Mouse (Mus musculus) ES-Bruce4 (cell line): ENCODE measurements at regions not wholly inside any gene's neighbourhood (a gene's known extent, or its start where the extent isn't known, plus 50 kb on each side); places are given as distances from the start of the nearest gene placed in this dataset.

Source experiments
- CTCF ChIP-seq: IDR thresholded peaks from one replicate; pipeline ENCODE4 v1.8.1; 2011; ENCODE audit warnings: low read depth, low read length
- EP300 ChIP-seq: IDR thresholded peaks from 2 replicates; pipeline ENCODE4 v1.6.1; 2011; ENCODE audit warnings: low read depth, low read length; ENCODE audit not compliant: insufficient read depth
- POLR2A ChIP-seq: IDR thresholded peaks from one replicate; pipeline ENCODE4 v1.8.1; 2011; ENCODE audit warnings: low read length; ENCODE audit not compliant: insufficient read depth

- TF ChIP-seq CTCF, result no peak
- no peak for TF ChIP-seq POLR2A
- no peak for TF ChIP-seq EP300
Observed at GRCm38 (mm10) chr5:37874784-37875281, 50.5 kb upstream of the Msx1 start.
